Mouse (Mus musculus): ENCODE measurements around the gene Crim1.

The Crim1 gene

GRCm38 (mm10) chr17:78379730-78380245, 179.7 kb downstream of the Crim1 start:
- no peak for DNase-seq

GRCm38 (mm10) chr17:78382321-78382720, 182.3 kb downstream of the Crim1 start:
- no peak for DNase-seq

DNA sequence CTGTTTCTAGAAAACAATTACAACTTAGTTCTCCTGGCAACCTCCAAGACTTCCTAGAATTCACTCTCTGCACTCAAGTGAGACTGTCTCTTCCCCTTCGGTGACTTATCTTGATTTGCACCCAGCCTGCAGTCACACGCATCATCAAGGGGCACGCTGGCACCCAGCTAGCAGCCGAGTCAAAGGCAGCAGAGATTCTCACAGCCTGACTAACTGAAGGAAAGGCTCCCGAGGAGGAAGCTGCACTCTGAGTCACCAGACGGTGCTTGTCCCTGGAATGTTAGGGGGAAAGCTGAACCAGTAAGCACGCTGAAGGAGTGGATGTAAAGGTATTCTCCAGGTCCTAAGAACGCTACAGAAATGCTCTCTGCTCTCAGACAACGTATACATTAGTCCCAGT, 187.6 kb downstream of the Crim1 start:
- no peak for DNase-seq

DNA sequence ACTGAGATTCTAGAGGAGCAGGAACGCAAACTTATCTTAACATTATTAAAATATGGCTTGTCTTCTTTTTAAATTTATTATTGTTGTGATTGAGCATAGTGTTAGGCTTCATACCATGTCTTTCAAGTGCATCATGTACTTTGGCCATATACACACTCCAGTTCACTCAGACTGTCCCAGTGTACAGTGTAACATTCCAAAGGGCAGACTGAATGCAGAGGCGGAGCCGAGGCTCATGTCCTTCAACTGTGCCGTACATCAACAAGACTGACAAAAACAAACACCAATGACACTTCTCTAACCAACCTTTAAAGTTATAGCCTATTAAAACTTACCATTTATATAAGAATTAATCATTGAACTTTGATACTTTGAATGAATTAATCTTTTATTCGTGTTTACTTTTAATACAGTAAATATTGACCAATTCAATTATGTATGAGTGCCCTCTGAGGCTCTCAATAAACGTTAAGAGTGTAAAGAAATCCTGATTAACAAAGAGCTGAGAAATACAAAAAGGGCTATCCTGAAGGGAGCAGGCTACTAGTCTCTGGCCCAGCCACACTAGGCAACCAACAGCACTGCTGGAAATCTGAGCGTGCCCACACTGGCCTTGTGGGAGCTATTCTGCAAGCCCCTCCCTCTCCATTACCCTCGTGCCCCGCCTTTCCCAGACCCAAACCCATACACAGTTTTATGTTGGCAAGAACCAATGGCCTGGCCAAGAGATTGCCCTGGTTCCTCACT, 188.2 kb downstream of the Crim1 start:
- DNase-seq, result no peak

DNA sequence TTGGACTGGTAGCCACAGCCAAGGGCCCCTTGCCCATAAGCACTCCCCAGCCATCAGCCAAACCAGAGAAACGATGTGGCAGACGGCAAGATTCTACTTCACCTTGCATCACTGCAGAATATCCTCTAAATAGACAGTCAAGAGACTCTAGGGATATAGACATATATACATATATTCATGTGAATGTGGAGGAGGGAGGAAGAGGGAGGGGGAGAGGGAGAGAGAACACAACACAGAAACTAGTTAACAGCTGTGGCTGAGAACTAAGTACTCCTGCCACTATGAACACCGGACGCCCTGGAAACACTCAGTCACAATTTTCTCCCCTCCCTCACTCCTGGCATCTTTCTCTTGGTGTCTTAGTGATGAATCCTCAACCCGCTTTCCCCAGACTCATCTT, 189.5 kb downstream of the Crim1 start:
- DNase-seq, result no peak

DNA sequence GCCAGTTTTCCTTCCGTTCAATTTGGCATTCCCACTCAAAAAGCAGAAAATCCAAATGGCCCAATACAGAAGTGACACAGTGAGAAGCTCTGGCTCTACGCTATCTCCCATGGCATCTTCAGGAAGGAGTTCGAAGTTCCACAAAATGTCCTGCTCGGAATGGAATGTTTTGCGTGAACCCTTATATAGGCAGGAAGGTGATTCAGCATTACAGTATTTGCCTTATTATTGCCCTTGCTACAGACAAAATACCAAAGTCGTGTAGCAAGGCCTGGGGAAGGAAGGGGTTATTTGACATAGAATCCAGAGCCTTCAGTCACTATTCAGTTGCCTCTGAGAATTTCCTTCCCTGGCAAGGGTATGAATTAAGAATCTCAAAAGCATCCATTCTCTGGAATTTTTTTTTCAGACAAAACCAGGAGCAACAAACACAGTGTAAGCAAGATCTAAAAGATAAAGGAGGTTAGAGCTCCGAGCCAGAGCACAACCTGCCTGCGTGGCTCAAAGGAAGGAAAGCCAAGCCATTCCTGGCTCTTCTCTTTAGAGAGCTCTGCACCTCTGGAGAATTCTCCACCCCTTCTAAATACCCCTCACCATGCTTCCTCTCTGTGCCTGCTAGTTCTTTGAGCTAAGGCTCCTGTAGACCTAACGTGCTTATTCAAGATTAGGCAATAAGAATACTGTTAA, 192.5 kb downstream of the Crim1 start:
- no peak for DNase-seq

DNA sequence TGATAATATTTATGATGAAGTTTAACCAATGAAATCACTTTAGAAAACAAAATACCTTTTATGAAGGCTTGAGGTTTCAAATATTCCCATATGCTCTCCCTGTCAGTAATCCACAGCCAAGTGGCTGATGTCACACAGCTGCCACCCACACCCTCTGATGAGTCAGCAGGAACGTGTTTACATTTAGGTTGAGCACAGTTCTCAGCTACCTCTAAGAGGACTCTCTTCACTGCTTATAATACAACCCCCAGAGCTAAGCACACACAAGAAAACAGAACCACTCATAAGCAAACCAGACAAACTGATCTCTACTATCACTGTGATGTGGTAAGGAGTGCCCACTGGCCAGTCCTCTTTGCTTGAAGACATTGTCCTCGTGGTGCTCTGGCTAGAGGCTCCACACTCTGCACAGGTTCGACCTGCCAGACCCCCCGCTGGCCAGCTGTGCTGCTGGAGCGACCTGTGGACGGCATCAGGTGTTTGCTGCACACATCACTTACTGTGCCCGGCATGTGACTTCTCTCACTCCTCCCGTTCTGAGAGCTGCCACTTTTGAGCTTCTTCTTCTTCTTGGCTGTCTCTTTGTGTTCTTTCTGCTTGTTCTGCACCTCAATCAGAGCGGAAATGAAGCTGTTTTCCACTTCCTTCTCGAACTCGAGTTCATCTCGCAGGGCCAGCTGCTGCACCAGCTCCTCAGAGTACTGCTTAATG, 200.2 kb downstream of the Crim1 start:
- peak; percentile 39 to 52 for DNase-seq

- DNase-seq, result no peak
Observed at GRCm38 (mm10) chr17:78401311-78401710, 201.3 kb downstream of the Crim1 start.

DNA sequence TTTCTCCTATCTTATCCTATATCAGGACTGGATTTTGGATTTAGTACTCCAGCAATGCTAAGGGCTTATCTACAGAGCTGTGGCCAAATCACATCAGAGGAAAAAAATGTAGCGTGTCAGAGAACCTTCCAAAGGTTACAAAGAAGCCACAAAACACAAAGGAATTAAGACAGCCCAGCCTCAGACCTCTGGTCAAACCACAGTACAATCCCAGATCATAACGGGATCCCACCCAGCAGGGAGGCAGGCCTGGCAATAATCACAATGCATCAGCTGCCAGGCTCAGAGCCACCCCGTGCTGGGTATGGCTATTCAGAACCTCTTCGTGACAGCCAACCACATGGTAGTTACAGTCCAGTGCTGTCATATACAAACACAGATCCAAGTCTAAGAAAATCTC, 201.7 kb downstream of the Crim1 start:
- DNase-seq, result no peak

DNA sequence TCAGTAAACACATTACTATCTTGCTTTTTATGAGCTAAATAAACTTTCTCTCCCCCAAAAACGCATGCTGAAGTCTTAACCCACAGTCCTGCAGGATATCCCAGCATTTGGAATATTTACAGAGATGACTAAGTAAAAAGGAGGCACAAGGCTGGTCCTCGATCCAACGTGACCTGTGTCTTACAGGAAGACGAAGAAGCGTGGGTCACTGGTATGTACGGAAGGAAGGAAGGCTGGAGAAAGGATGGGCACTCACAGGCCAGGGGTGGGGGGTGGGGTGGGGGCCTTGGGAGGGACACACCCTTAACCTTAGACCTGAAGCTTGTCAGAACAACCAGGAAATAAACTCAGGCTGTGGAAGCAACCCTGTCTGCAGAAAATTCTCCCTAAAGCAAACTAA, 202.1 kb downstream of the Crim1 start:
- DNase-seq, result no peak

- no peak for DNase-seq
Observed at GRCm38 (mm10) chr17:78403229-78403628, 203.2 kb downstream of the Crim1 start.

GRCm38 (mm10) chr17:78403804-78404203, 203.8 kb downstream of the Crim1 start:
- no peak for DNase-seq

GRCm38 (mm10) chr17:78405336-78405735, 205.3 kb downstream of the Crim1 start:
- DNase-seq, result no peak

DNA sequence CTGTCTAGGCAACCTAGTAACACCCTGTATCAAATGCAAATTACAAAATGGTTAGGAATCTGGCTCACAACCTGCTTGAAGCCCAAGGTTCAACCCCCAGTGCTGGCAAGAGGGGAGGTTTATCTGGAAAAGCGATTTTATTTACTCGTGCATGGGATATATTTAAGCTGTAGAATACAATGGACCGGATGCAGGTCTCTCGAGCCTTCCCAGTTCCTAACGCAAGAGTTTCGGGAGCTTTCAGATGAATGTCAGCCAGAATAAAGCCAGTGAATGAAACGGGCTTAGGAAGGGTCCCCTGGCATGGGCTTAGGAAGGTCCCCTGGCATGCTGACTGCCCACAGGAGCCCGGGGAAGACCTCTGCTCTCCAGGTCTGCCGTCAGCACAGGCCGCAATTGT, 206.8 kb downstream of the Crim1 start:
- DNase-seq, result no peak

DNA sequence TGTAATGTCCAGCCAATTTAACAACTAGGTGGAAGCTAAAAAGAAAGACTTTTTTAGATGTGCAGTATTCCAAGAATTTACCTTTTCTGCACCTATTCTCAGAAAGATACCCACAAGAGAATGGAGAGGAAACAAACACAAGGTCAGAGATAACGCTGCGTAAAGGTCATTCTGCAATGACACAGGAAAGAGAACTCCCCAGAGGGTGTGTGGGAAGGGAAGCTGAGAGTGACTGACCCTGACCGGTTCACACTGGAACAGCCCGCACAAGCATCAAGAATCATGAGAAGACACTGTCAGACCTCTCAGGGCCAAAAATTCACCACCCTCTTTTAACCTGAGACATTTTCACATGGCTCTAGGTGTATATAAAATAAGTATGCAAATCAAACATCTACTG, 207.5 kb downstream of the Crim1 start:
- DNase-seq, result no peak

- no peak for DNase-seq
Observed at GRCm38 (mm10) chr17:78408386-78408785, 208.3 kb downstream of the Crim1 start.

GRCm38 (mm10) chr17:78409900-78410299, 209.9 kb downstream of the Crim1 start:
- no peak for DNase-seq

DNA sequence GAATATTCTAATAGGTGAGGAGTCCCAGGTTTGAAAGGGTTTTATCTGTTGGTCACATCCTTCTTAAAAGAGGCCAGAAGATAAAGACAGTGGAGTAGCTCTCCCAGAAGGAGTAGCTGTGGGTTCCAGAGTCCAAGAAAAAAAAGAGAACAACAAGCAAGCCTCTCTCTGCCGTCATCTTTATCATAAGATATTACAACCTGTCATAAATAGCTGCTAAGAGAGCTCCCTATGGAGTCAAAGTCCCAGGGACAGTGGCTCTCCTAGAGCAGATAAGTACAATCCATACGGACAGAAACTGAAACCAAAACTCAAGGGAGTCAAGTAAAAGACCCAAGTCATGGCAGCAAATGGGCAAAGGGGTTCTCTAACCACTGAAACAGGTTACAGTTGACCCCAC, 215.2 kb downstream of the Crim1 start:
- no peak for DNase-seq

GRCm38 (mm10) chr17:78417381-78418281, 217.6 kb downstream of the Crim1 start, which contains the start of gene Fez2:
Fez2 (minus strand) TSS chr17:78418152.
- DNase-seq, result peak; percentile 91 to 97

DNA sequence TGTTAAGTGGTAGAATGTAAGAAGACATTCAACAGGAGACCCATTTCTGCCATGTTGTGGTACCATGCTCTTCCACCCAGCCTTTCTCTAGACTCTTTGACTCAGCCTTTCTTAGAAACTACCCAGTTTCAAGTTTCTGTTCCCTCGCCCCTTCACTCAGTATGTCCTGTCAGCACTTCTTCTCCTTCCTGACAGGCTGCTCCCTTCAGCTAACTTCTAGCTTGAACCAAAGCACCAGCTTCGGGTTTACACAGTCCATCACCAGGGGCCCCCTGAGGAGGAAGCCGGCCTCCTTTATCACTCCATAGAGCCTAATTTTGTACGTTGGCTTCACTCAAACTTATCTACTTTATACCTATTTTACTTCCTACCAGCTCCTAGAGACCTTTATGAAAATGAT, 219.2 kb downstream of the Crim1 start:
- DNase-seq, result no peak

- no peak for DNase-seq
Observed at GRCm38 (mm10) chr17:78425026-78425425, 225.0 kb downstream of the Crim1 start.

Data from thymus, postnatal 36 days (tissue).